Mouse (Mus musculus): ENCODE measurements around the gene Cnbd2. TPM values are rescaled to one million over a fixed set of nuclear protein-coding genes. Genes with fewer than 3 reads are reported as not detected.

Cnbd2 gene
- polyA plus RNA-seq, 1 experiment = 0.48 TPM

DNA sequence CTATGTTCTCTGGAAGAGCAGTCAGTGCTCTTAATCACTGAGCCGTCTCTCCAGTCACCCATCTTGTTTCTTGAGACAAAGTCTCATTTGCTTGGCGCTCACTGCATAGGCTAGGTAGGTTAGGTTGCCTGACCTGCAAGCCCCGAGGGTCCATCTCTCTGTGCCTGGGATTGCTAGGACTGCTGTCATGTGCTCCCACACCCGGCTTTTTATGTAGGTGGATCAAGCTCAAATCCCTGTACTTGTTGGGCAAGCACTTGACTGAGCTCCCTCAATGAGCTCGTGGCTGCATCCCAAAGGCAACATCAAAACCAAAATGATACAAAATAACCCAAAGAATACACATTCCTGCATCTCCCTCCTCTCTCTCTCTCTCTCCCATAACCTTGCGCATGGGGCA is 9.4 kb downstream of the Cnbd2 start:
- 93% methylated on average over 6 of the region's 6 CpGs for WGBS
- Histone ChIP-seq H3K36me3 (ENCODE audit: control insufficient read depth, insufficient read depth, low read length) (no peaks in the 10 kb centered on the region), H3K4me1 (ENCODE audit: control insufficient read depth, insufficient read depth, insufficient read length, low read length) (no peaks in the 10 kb centered on the region), H3K27me3 (ENCODE audit: control insufficient read depth, insufficient read depth, low read length) (no peaks in the 10 kb centered on the region), H3K27ac (ENCODE audit: insufficient read depth, low read depth, low read length) (no peak overlapping the region), H3K4me3 (ENCODE audit: low read depth, low read length) (no peak overlapping the region)
- TF ChIP-seq CTCF (IDR thresholded peaks at IDR 0.05; ENCODE audit: extremely low read depth, insufficient read length, insufficient replicate concordance, low read depth, low read length) = no peak
- no peak for TF ChIP-seq POLR2A (IDR thresholded peaks at IDR 0.05; ENCODE audit: low read depth, low read length)

DNA sequence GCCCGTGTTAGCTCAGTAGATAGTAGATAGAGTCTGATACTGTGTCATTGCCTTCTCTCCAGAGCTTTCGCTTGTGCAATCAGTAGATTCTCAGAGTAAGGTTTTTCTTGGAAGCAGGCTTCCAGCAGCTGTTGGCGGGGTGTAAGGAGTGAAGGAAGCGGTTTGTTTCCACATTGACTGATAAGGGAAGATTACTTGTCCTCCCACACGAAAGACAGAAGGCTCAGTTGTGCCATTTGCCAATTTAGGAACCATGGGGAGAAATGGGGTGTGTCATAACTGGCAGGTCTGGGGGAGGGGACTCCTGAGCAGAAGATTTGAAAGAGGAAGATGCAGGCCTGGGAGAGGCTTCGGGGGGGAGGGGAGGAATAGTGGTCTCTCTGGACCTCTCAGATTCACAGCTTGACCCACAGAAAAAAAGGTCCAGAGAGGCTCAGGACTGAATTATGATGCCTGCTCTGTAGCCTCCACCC is 12.1 kb downstream of the Cnbd2 start:
- no peak overlapping the region for H3K4me3 ChIP-seq (ENCODE audit: low read depth, low read length)
- TF ChIP-seq CTCF (IDR thresholded peaks at IDR 0.05; ENCODE audit: extremely low read depth, insufficient read length, insufficient replicate concordance, low read depth, low read length) = no peak
- H3K27ac ChIP-seq (ENCODE audit: insufficient read depth, low read depth, low read length) = peak overlapping the region; percentile 61
- no peaks in the 10 kb centered on the region for H3K4me1 ChIP-seq (ENCODE audit: control insufficient read depth, insufficient read depth, insufficient read length, low read length)
- H3K27me3 ChIP-seq (ENCODE audit: control insufficient read depth, insufficient read depth, low read length) = no peaks in the 10 kb centered on the region
- WGBS = 26% methylated on average over 6 of the region's 6 CpGs
- no peaks in the 10 kb centered on the region for H3K36me3 ChIP-seq (ENCODE audit: control insufficient read depth, insufficient read depth, low read length)

GRCm38 (mm10) chr2:156324681-156325080 is 12.6 kb downstream of the Cnbd2 start:
- H3K27me3 ChIP-seq (ENCODE audit: control insufficient read depth, insufficient read depth, low read length) = no peaks in the 10 kb centered on the region
- H3K36me3 ChIP-seq (ENCODE audit: control insufficient read depth, insufficient read depth, low read length) = no peaks in the 10 kb centered on the region
- peak overlapping the region; percentile 61 for H3K27ac ChIP-seq (ENCODE audit: insufficient read depth, low read depth, low read length)
- H3K4me3 ChIP-seq (ENCODE audit: low read depth, low read length) = no peak overlapping the region
- no peak for TF ChIP-seq CTCF (IDR thresholded peaks at IDR 0.05; ENCODE audit: extremely low read depth, insufficient read length, insufficient replicate concordance, low read depth, low read length)
- H3K4me1 ChIP-seq (ENCODE audit: control insufficient read depth, insufficient read depth, insufficient read length, low read length) = no peaks in the 10 kb centered on the region
- WGBS = 48% methylated on average over 5 of the region's 5 CpGs

GRCm38 (mm10) chr2:156330681-156331080 is 18.6 kb downstream of the Cnbd2 start:
- H3K4me1 ChIP-seq (ENCODE audit: control insufficient read depth, insufficient read depth, insufficient read length, low read length) = no peaks in the 10 kb centered on the region
- no peak overlapping the region for H3K4me3 ChIP-seq (ENCODE audit: low read depth, low read length)
- no peaks in the 10 kb centered on the region for H3K27me3 ChIP-seq (ENCODE audit: control insufficient read depth, insufficient read depth, low read length)

DNA sequence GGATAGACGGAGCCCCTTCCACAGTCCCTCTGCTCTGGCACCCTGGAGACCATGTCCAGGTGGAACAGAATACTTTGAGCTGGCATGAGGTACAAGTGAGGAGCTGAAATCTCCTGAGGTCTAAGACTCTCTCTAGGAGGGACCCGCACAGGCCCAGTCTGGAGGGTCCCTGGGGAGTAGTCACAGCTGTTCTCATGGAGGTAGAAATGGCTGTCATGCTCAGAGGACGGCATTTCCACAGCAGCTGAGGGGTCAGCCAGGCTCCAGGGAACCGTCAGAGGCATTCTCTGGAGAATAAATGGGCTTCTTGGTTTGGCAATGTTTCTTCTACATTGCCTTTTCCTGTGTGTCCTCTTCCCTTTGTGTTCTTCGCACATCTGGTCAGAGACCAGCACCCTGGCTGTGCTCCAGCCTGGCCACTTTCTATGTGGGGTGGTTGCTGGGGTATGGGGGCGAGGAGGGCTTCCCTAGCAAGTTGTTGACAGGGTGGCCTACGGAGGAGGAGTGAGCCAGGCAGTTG is 19.4 kb downstream of the Cnbd2 start:
- Histone ChIP-seq H3K36me3 (ENCODE audit: control insufficient read depth, insufficient read depth, low read length) (no peaks in the 10 kb centered on the region), H3K4me1 (ENCODE audit: control insufficient read depth, insufficient read depth, insufficient read length, low read length) (no peaks in the 10 kb centered on the region), H3K27me3 (ENCODE audit: control insufficient read depth, insufficient read depth, low read length) (no peaks in the 10 kb centered on the region), H3K27ac (ENCODE audit: insufficient read depth, low read depth, low read length) (no peak overlapping the region), H3K4me3 (ENCODE audit: low read depth, low read length) (no peak overlapping the region)
- WGBS = 79% methylated on average over 7 of the region's 7 CpGs
- no peak for TF ChIP-seq CTCF (IDR thresholded peaks at IDR 0.05; ENCODE audit: extremely low read depth, insufficient read length, insufficient replicate concordance, low read depth, low read length)
- no peak for TF ChIP-seq POLR2A (IDR thresholded peaks at IDR 0.05; ENCODE audit: low read depth, low read length)

More at GRCm38 (mm10) chr2:156330681-156331080, 18.6 kb downstream of the Cnbd2 start:
- TF ChIP-seq POLR2A (IDR thresholded peaks at IDR 0.05; ENCODE audit: low read depth, low read length) = no peak
- TF ChIP-seq CTCF (IDR thresholded peaks at IDR 0.05; ENCODE audit: extremely low read depth, insufficient read length, insufficient replicate concordance, low read depth, low read length) = no peak
- H3K36me3 ChIP-seq (ENCODE audit: control insufficient read depth, insufficient read depth, low read length) = no peaks in the 10 kb centered on the region
- H3K27ac ChIP-seq (ENCODE audit: insufficient read depth, low read depth, low read length) = no peak overlapping the region
- 88% methylated on average over 1 of the region's 1 CpGs for WGBS

DNA sequence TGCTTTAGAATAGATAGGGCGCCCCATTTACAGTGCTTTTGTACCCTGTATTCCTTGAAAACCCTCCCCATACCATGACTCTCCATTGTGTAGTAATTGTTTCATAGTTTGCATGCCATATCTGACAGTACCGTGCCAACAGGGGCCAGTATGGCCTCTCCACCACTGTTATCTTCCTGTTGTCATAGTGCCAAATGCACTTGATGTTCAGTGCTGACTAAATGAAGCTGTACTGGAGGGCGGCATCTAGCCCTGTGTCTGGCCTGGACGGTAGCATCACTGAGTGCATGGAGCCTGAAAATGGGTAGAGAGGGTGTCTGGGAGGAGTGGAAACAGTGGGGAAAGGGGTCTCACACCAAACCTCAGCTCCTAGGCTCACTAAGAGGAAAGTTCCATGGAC is 28.0 kb downstream of the Cnbd2 start:
- no peak overlapping the region for H3K4me3 ChIP-seq (ENCODE audit: low read depth, low read length)

GRCm38 (mm10) chr2:156344775-156345532 is 32.9 kb downstream of the Cnbd2 start:
- Histone ChIP-seq H3K4me1 (ENCODE audit: control insufficient read depth, insufficient read depth, insufficient read length, low read length) (no peaks in the 10 kb centered on the region), H3K4me3 (ENCODE audit: low read depth, low read length) (no peak overlapping the region), H3K36me3 (ENCODE audit: control insufficient read depth, insufficient read depth, low read length) (no peaks in the 10 kb centered on the region), H3K27ac (ENCODE audit: insufficient read depth, low read depth, low read length) (no peak overlapping the region), H3K27me3 (ENCODE audit: control insufficient read depth, insufficient read depth, low read length) (no peaks in the 10 kb centered on the region)
- TF ChIP-seq POLR2A (IDR thresholded peaks at IDR 0.05; ENCODE audit: low read depth, low read length) (no peak), CTCF (IDR thresholded peaks at IDR 0.05; ENCODE audit: extremely low read depth, insufficient read length, insufficient replicate concordance, low read depth, low read length) (peak; percentile 16; the same call in 1 of the 2 replicates)
- WGBS = 61% methylated on average over 12 of the region's 12 CpGs

More for the DNA sequence above, 28.0 kb downstream of the Cnbd2 start:
- WGBS = 52% methylated on average over 4 of the region's 4 CpGs
- no peaks in the 10 kb centered on the region for H3K36me3 ChIP-seq (ENCODE audit: control insufficient read depth, insufficient read depth, low read length)
- H3K4me1 ChIP-seq (ENCODE audit: control insufficient read depth, insufficient read depth, insufficient read length, low read length) = no peaks in the 10 kb centered on the region
- H3K27ac ChIP-seq (ENCODE audit: insufficient read depth, low read depth, low read length) = no peak overlapping the region
- TF ChIP-seq CTCF (IDR thresholded peaks at IDR 0.05; ENCODE audit: extremely low read depth, insufficient read length, insufficient replicate concordance, low read depth, low read length) (no peak), POLR2A (IDR thresholded peaks at IDR 0.05; ENCODE audit: low read depth, low read length) (no peak)
- no peaks in the 10 kb centered on the region for H3K27me3 ChIP-seq (ENCODE audit: control insufficient read depth, insufficient read depth, low read length)
